Mouse (Mus musculus) intestine, embryonic 16.5 days (tissue): Measurements from ENCODE around the gene Cdkal1. TPM values are rescaled to one million over a fixed set of nuclear protein-coding genes. Genes with fewer than 3 reads are reported as not detected.

ENCODE experiments used
- ATAC-seq: fragments of 200-750 bp; cut with Nextera tagmentation; 2 replicates; pipeline ENCODE4 v1.8.0; 2017; ENCODE audit warnings: moderate TSS enrichment, moderate library complexity
- H3K27ac ChIP-seq: fragments of 300-500 bp; sonication (generic); 2 replicates; pipeline ENCODE4 v1.5.1; 2014; ENCODE audit warnings: mild to moderate bottlenecking, low read length
- H3K27me3 ChIP-seq: fragments of 300-500 bp; sonication (generic); replicated peaks from 2 replicates; pipeline ENCODE4 v1.6.1; 2014; ENCODE audit warnings: low read length, control low read depth, mixed read lengths; ENCODE audit not compliant: control insufficient read depth, insufficient read depth
- H3K36me3 ChIP-seq: fragments of 300-500 bp; sonication (generic); 2 replicates; pipeline ENCODE4 v1.6.1; 2014; ENCODE audit warnings: low read length, control low read depth; ENCODE audit not compliant: control insufficient read depth, insufficient read depth
- H3K4me1 ChIP-seq: fragments of 300-500 bp; sonication (generic); 2 replicates; pipeline ENCODE4 v1.6.1; 2014; ENCODE audit warnings: low read length, control low read depth, mixed read lengths; ENCODE audit not compliant: control insufficient read depth, insufficient read depth
- H3K4me2 ChIP-seq: fragments of 300-500 bp; sonication (generic); 2 replicates; pipeline ENCODE4 v1.6.1; 2014; ENCODE audit warnings: low read depth, low read length, control low read depth
- H3K4me3 ChIP-seq: fragments of 300-500 bp; sonication (generic); 2 replicates; pipeline ENCODE4 v1.5.1; 2014; ENCODE audit warnings: mild to moderate bottlenecking, low read length
- H3K9ac ChIP-seq: fragments of 300-500 bp; sonication (generic); 2 replicates; pipeline ENCODE4 v1.6.1; 2014; ENCODE audit warnings: low read depth, low read length
- H3K9me3 ChIP-seq: fragments of 300-500 bp; sonication (generic); 2 replicates; pipeline ENCODE4 v1.6.1; 2016; ENCODE audit warnings: low read length, control low read depth; ENCODE audit not compliant: control insufficient read depth
- WGBS: fragments of 180-500 bp; shearing (Covaris S2); extraction: QIAGEN DNeasy Blood & Tissue Kit; methylation state at CpG from one replicate; pipeline ENCODE4 v1.1.7; 2014; 5-methylcytosine and 5-hydroxymethylcytosine counted together
- polyA plus RNA-seq: library from polyadenylated mRNA; unstranded; fragments of >200 nt; fragmentation: Nextera tagmentation; extraction: Ambion mirVana; gene quantifications from 2 replicates; pipeline ENCODE4 v1.2.1, GENCODE M21; 2015

Cdkal1 gene
- polyA plus RNA-seq, 1 experiment from 2014 or later: 25.0 TPM

DNA sequence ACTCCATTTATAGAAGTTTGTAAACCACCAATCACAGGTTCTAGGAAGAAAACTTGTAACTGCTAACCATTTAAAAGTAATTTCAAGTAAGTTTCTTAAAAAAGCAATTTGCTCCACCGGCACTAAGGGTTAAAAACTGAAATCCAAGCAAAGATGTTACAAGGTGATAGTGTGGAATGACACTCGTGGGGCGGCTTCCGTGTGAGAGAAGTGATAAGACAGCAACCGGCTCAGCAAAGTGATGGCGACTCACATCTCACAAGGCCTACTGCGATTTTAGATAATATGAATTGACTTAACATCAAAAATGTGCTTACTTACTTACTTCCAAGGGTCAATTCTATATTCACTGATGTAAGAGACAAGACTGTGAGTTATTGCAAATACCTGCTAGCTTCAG, 167.6 kb downstream of the Cdkal1 start:
- Histone ChIP-seq H3K4me3 (no peak overlapping the region), H3K4me1 (no peaks in the 10 kb centered on the region), H3K9me3 (no peaks in the 10 kb centered on the region), H3K4me2 (no peak overlapping the region), H3K36me3 (no peaks in the 10 kb centered on the region), H3K27me3 (no peaks in the 10 kb centered on the region), H3K27ac (no peak overlapping the region), H3K9ac (no peak overlapping the region)
- no peak for ATAC-seq
- 77% methylated on average over 7 of the region's 7 CpGs for WGBS

DNA sequence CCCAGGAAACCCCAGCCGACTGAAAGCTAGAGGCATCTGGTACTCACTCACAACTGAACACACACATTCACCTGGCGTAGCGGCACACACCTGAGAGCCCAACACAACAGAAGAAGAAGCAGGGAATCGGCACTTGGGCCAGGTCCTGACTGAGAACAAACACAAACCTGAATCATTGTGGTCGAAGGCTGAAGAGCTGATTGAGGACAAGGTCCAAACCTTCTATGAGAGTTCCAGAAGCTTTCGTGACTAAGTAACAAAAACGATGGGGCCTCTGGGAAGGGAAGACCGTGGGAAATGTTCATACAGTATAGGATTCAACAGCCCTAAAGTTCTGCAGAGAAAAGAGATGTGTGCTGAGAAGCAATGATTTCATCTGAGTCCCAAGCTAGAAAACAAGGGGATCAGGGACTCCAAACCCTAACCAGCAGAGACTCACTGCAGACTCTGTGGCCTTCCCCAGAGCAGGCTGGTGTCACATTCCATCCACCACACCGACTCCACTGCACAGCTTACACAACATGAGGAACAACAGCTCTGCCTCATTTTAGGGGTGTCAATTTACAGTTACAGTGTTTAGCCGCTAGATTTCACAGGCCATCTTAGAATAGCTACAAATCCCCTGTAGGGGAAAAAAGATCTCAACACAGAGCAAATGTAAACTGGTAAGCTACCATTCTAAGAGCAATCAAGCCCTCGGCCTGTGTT, 175.8 kb downstream of the Cdkal1 start:
- H3K9me3 ChIP-seq: no peaks in the 10 kb centered on the region
- no peak overlapping the region for H3K4me3 ChIP-seq
- WGBS: 78% methylated on average over 11 of the region's 11 CpGs
- ATAC-seq: peak; percentile 81
- H3K36me3 ChIP-seq: no peaks in the 10 kb centered on the region
- no peak overlapping the region; the same call in 1 of the 2 replicates for H3K4me2 ChIP-seq
- no peak overlapping the region for H3K9ac ChIP-seq
- peaks cover 7% of the 10 kb centered on the region; the same call in 1 of the 2 replicates for H3K4me1 ChIP-seq
- H3K27me3 ChIP-seq: no peaks in the 10 kb centered on the region
- no peak overlapping the region for H3K27ac ChIP-seq

- H3K9ac ChIP-seq: no peak overlapping the region
- H3K27ac ChIP-seq: no peak overlapping the region
- no peak overlapping the region for H3K4me2 ChIP-seq
- 97% methylated on average over 4 of the region's 4 CpGs for WGBS
- H3K36me3 ChIP-seq: no peaks in the 10 kb centered on the region
- ATAC-seq: no peak
- peaks cover 7% of the 10 kb centered on the region; the same call in 1 of the 2 replicates for H3K4me1 ChIP-seq
- H3K4me3 ChIP-seq: no peak overlapping the region
- H3K9me3 ChIP-seq: no peaks in the 10 kb centered on the region
- no peaks in the 10 kb centered on the region for H3K27me3 ChIP-seq
Observed at GRCm38 (mm10) chr13:29677559-29677958, 177.9 kb downstream of the Cdkal1 start.

- Histone ChIP-seq H3K9ac (no peak overlapping the region), H3K36me3 (no peaks in the 10 kb centered on the region), H3K4me1 (no peaks in the 10 kb centered on the region), H3K4me2 (no peak overlapping the region), H3K27ac (no peak overlapping the region), H3K4me3 (no peak overlapping the region), H3K9me3 (no peaks in the 10 kb centered on the region), H3K27me3 (no peaks in the 10 kb centered on the region)
- ATAC-seq: no peak
- WGBS: 79% methylated on average over 3 of the region's 3 CpGs
Observed at GRCm38 (mm10) chr13:29670626-29671025, 184.8 kb downstream of the Cdkal1 start.

DNA sequence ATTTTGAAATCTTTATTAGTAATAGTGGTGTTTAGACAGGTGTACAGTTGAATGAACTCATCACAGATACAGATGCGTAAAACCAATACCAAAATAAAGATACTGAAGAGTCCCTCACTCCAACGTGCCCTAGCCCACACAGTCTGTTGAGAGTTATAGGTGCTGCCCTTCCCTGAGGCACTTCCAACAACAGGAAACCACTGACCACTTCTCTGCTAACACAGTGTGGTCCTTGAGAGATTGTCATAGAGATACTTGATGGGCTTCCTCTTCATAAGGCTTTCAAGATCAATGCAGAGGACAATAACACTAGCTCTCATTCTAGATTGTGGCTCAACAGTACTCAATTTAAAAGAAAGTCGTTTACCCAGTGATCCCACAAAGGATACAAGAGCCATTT, 191.6 kb downstream of the Cdkal1 start:
- H3K36me3 ChIP-seq: no peaks in the 10 kb centered on the region
- WGBS: 83% methylated on average over 3 of the region's 3 CpGs
- ATAC-seq: no peak
- H3K27me3 ChIP-seq: no peaks in the 10 kb centered on the region
- no peaks in the 10 kb centered on the region for H3K9me3 ChIP-seq
- no peak overlapping the region for H3K4me3 ChIP-seq
- no peak overlapping the region for H3K27ac ChIP-seq
- no peaks in the 10 kb centered on the region for H3K4me1 ChIP-seq
- no peak overlapping the region for H3K4me2 ChIP-seq
- H3K9ac ChIP-seq: no peak overlapping the region

- no peak for ATAC-seq
- H3K9ac ChIP-seq: no peak overlapping the region
- H3K4me2 ChIP-seq: no peak overlapping the region
- no peaks in the 10 kb centered on the region for H3K36me3 ChIP-seq
- H3K4me3 ChIP-seq: no peak overlapping the region
- 64% methylated on average over 11 of the region's 11 CpGs for WGBS
- no peaks in the 10 kb centered on the region for H3K9me3 ChIP-seq
- peaks cover 4% of the 10 kb centered on the region; the same call in 1 of the 2 replicates for H3K4me1 ChIP-seq
- no peak overlapping the region for H3K27ac ChIP-seq
- no peaks in the 10 kb centered on the region for H3K27me3 ChIP-seq
Observed at GRCm38 (mm10) chr13:29655841-29656365, 199.6 kb downstream of the Cdkal1 start.

- peaks cover 4% of the 10 kb centered on the region; the same call in 1 of the 2 replicates for H3K4me1 ChIP-seq
- 51% methylated on average over 4 of the region's 4 CpGs for WGBS
- H3K36me3 ChIP-seq: no peaks in the 10 kb centered on the region
- H3K9me3 ChIP-seq: no peaks in the 10 kb centered on the region
- H3K9ac ChIP-seq: no peak overlapping the region
- H3K4me3 ChIP-seq: no peak overlapping the region
- ATAC-seq: peak; percentile 70
- H3K27ac ChIP-seq: no peak overlapping the region
- H3K4me2 ChIP-seq: no peak overlapping the region
- no peaks in the 10 kb centered on the region for H3K27me3 ChIP-seq
Observed at GRCm38 (mm10) chr13:29653407-29653806, 202.1 kb downstream of the Cdkal1 start.

GRCm38 (mm10) chr13:29652791-29653190, 202.7 kb downstream of the Cdkal1 start:
- no peaks in the 10 kb centered on the region for H3K27me3 ChIP-seq
- no peaks in the 10 kb centered on the region for H3K36me3 ChIP-seq
- no peak overlapping the region for H3K9ac ChIP-seq
- no peak overlapping the region for H3K4me2 ChIP-seq
- ATAC-seq: no peak
- no peaks in the 10 kb centered on the region for H3K9me3 ChIP-seq
- H3K27ac ChIP-seq: no peak overlapping the region
- no peak overlapping the region for H3K4me3 ChIP-seq
- H3K4me1 ChIP-seq: peaks cover 4% of the 10 kb centered on the region; the same call in 1 of the 2 replicates
- WGBS: 75% methylated on average over 6 of the region's 6 CpGs

GRCm38 (mm10) chr13:29650576-29651236, 204.8 kb downstream of the Cdkal1 start:
- no peak for ATAC-seq
- peaks cover 4% of the 10 kb centered on the region; the same call in 1 of the 2 replicates for H3K4me1 ChIP-seq
- H3K4me3 ChIP-seq: no peak overlapping the region
- no peak overlapping the region for H3K9ac ChIP-seq
- no peaks in the 10 kb centered on the region for H3K27me3 ChIP-seq
- 85% methylated on average over 6 of the region's 6 CpGs for WGBS
- H3K4me2 ChIP-seq: no peak overlapping the region
- H3K36me3 ChIP-seq: no peaks in the 10 kb centered on the region
- no peak overlapping the region for H3K27ac ChIP-seq
- no peaks in the 10 kb centered on the region for H3K9me3 ChIP-seq
